8 mouse cellular contexts compared by ENCODE assay signal in genomic region chr1:195130953-195131674, GRCm38 (mm10). TPM values are rescaled to one million over a fixed set of nuclear protein-coding genes. Genes with fewer than 3 reads are reported as not detected.
A peak's percentile ranks its signal among the peaks of the same experiment; 100 is the strongest.
DNase-seq lines count a peak whose midpoint lies in the region; ATAC-seq and TF ChIP-seq lines count a peak whose summit lies in the region.

Cr1l (minus strand) TSS chr1:195131586.

- H3K27me3 ChIP-seq in C2C12 (ENCODE audit: control insufficient read depth, insufficient read depth, insufficient read length) (no peaks in the 10 kb centered on the region), myocyte (ENCODE audit: control insufficient read depth, insufficient read depth, insufficient read length) (no peaks in the 10 kb centered on the region)
- no peaks in the 10 kb centered on the region for H3K27me3 ChIP-seq in erythroblast, embryonic 14.5 days (ENCODE audit: control insufficient read depth)
- no peaks in the 10 kb centered on the region for H3K27me3 ChIP-seq in heart, embryonic 11.5 days (ENCODE audit: control insufficient read depth, insufficient read depth, low read length)
- no peaks in the 10 kb centered on the region for H3K27me3 ChIP-seq in kidney, embryonic 16.5 days (ENCODE audit: insufficient read depth, low read length)
- no peaks in the 10 kb centered on the region for H3K27me3 ChIP-seq in liver, adult 2 months (ENCODE audit: control insufficient read depth, insufficient read depth, low read length)
- no peaks in the 10 kb centered on the region for H3K27me3 ChIP-seq in splenic B cell, adult 2 months (ENCODE audit: control insufficient read depth, insufficient read depth, low read length, poor library complexity, severe bottlenecking)

- H3K79me2 ChIP-seq in C2C12 (ENCODE audit: control insufficient read depth, insufficient read depth) (peaks cover 13% of the 10 kb centered on the region), myocyte (ENCODE audit: control insufficient read depth, insufficient read depth) (peaks cover 24% of the 10 kb centered on the region)
- H3K79me2 ChIP-seq in liver, adult 2 months (ENCODE audit: control insufficient read depth, insufficient read depth, low read length), result no peaks in the 10 kb centered on the region

- peak within 1 kb of the TSS; percentile 98 for H3K9ac ChIP-seq in heart, embryonic 11.5 days (ENCODE audit: low read depth, low read length)
- H3K9ac ChIP-seq in kidney, embryonic 16.5 days (replicated peaks; ENCODE audit: low read length), result peak within 1 kb of the TSS; percentile 94
- peak within 1 kb of the TSS; percentile 86 for H3K9ac ChIP-seq in liver, adult 2 months (ENCODE audit: low read depth, low read length)

- peaks cover 42% of the 10 kb centered on the region for H3K4me1 ChIP-seq in erythroblast, embryonic 14.5 days (ENCODE audit: control insufficient read depth)
- H3K4me1 ChIP-seq in heart, embryonic 11.5 days (ENCODE audit: control insufficient read depth, insufficient read depth, low read length), result 0 out of 2 replicates have a peak, but pooled peaks cover 3% of the 10 kb centered on the region
- H3K4me1 ChIP-seq in kidney, embryonic 16.5 days (ENCODE audit: insufficient read depth, low read length), result peaks cover 3% of the 10 kb centered on the region; the same call in 1 of the 2 replicates
- H3K4me1 ChIP-seq in liver, adult 2 months (ENCODE audit: control insufficient read depth, insufficient read depth, low read length), result peaks cover 1% of the 10 kb centered on the region; the same call in 1 of the 2 replicates

- H3K79me3 ChIP-seq in C2C12 (ENCODE audit: low read depth), result peaks cover 2% of the 10 kb centered on the region

- WGBS in heart, embryonic 11.5 days (ENCODE audit: insufficient replicate concordance), result under 1% methylated on average over 31 of the region's 31 CpGs
- WGBS in kidney, embryonic 16.5 days, result under 1% methylated on average over 30 of the region's 31 CpGs
- 0% methylated on average over 31 of the region's 31 CpGs for WGBS in liver, adult 2 months

- no peaks in the 10 kb centered on the region for H3K9me3 ChIP-seq in erythroblast, embryonic 14.5 days (ENCODE audit: control insufficient read depth, low read length)
- H3K9me3 ChIP-seq in heart, embryonic 11.5 days (replicated peaks; ENCODE audit: control insufficient read depth, low read length), result no peaks in the 10 kb centered on the region
- no peaks in the 10 kb centered on the region for H3K9me3 ChIP-seq in kidney, embryonic 16.5 days (ENCODE audit: low read length)

- DNase-seq in brain, embryonic 14.5 days (ENCODE audit: low read depth), result peak; percentile 97
- DNase-seq in liver, adult 2 months (ENCODE audit: extremely low read depth, low read depth, low spot score), result peak; percentile 86
- DNase-seq in splenic B cell, adult 2 months (ENCODE audit: low read depth, low spot score), result peak; percentile 88

- H3ac ChIP-seq in C2C12 (ENCODE audit: control insufficient read depth, insufficient read length, low read depth) (peak within 1 kb of the TSS; percentile 84), myocyte (ENCODE audit: control insufficient read depth, insufficient read length) (peak within 1 kb of the TSS; percentile 66)

- ATAC-seq in heart, embryonic 11.5 days (replicated peaks; ENCODE audit: insufficient number of reproducible peaks, low FRiP score, low TSS enrichment), result peak; percentile 97
- peak; percentile 100 for ATAC-seq in kidney, embryonic 16.5 days (ENCODE audit: low FRiP score, low TSS enrichment)

- TF ChIP-seq POLR2A in brain, embryonic 14.5 days (IDR thresholded peaks at IDR 0.05; ENCODE audit: borderline replicate concordance, extremely low read depth, insufficient read depth, insufficient read length, poor library complexity, severe bottlenecking), result peak; percentile 67; the same call in 1 of the 2 replicates
- peak; percentile 63; the same call in 1 of the 2 replicates for TF ChIP-seq POLR2A in liver, adult 2 months (IDR thresholded peaks at IDR 0.05; ENCODE audit: extremely low read depth, insufficient read depth, low read length)
- peak; percentile 75 for TF ChIP-seq POLR2A in myocyte (IDR thresholded peaks at IDR 0.05; ENCODE audit: insufficient read length, low read depth)

- H3K4me3 ChIP-seq in C2C12 (ENCODE audit: insufficient read depth, poor library complexity, severe bottlenecking), result peak within 1 kb of the TSS; percentile 54
- H3K4me3 ChIP-seq in erythroblast, embryonic 14.5 days (replicated peaks), result peak within 1 kb of the TSS; percentile 99
- H3K4me3 ChIP-seq in heart, embryonic 11.5 days (ENCODE audit: low read depth, low read length), result peak within 1 kb of the TSS; percentile 74
- peak within 1 kb of the TSS; percentile 71 for H3K4me3 ChIP-seq in kidney, embryonic 16.5 days (ENCODE audit: low read length)
- peak within 1 kb of the TSS; percentile 75 for H3K4me3 ChIP-seq in liver, adult 2 months (ENCODE audit: insufficient read depth, low read depth, low read length)
- peak within 1 kb of the TSS; percentile 77 for H3K4me3 ChIP-seq in myocyte

- H3K27ac ChIP-seq in heart, embryonic 11.5 days (ENCODE audit: low read depth, low read length), result peak within 1 kb of the TSS; percentile 99
- peak within 1 kb of the TSS; percentile 99 for H3K27ac ChIP-seq in kidney, embryonic 16.5 days (ENCODE audit: low read length)
- peak within 1 kb of the TSS; percentile 97 for H3K27ac ChIP-seq in liver, adult 2 months (replicated peaks; ENCODE audit: insufficient read depth, low read depth, low read length)

- H3K36me3 ChIP-seq in C2C12 (ENCODE audit: control insufficient read depth, insufficient read depth), result peaks cover 32% of the 10 kb centered on the region
- peaks cover 38% of the 10 kb centered on the region for H3K36me3 ChIP-seq in erythroblast, embryonic 14.5 days (ENCODE audit: control insufficient read depth)
- H3K36me3 ChIP-seq in heart, embryonic 11.5 days (ENCODE audit: control insufficient read depth, insufficient read depth, low read length), result peaks cover 3% of the 10 kb centered on the region
- H3K36me3 ChIP-seq in kidney, embryonic 16.5 days (ENCODE audit: insufficient read depth, low read length), result peaks cover 10% of the 10 kb centered on the region; the same call in 1 of the 2 replicates
- peaks cover 21% of the 10 kb centered on the region for H3K36me3 ChIP-seq in liver, adult 2 months (ENCODE audit: control insufficient read depth, insufficient read depth, low read length)
- H3K36me3 ChIP-seq in myocyte (ENCODE audit: control insufficient read depth, insufficient read depth), result peaks cover 35% of the 10 kb centered on the region
- H3K36me3 ChIP-seq in splenic B cell, adult 2 months (ENCODE audit: control insufficient read depth, insufficient read depth, low read length, poor library complexity, severe bottlenecking), result peaks cover 14% of the 10 kb centered on the region

- peak within 1 kb of the TSS; percentile 79 for H3K4me2 ChIP-seq in heart, embryonic 11.5 days
- peak within 1 kb of the TSS; percentile 79 for H3K4me2 ChIP-seq in kidney, embryonic 16.5 days (replicated peaks; ENCODE audit: low read depth, low read length)
- peak within 1 kb of the TSS; percentile 78 for H3K4me2 ChIP-seq in myocyte (ENCODE audit: low read depth)

- peak; percentile 79 for TF ChIP-seq CTCF in C2C12 (IDR thresholded peaks at IDR 0.05; ENCODE audit: control insufficient read depth, insufficient read depth, insufficient read length)
- peak; percentile 65 for TF ChIP-seq CTCF in brain, embryonic 14.5 days (IDR thresholded peaks at IDR 0.05; ENCODE audit: borderline replicate concordance, extremely low read depth, insufficient read depth, insufficient read length)
- peak; percentile 79 for TF ChIP-seq CTCF in liver, adult 2 months (IDR thresholded peaks at IDR 0.05; ENCODE audit: low read depth, low read length)

TF ChIP-seq in C2C12, 6 proteins besides CTCF, POLR2A, EP300 and RAD21:
- TF ChIP-seq CEBPB (IDR thresholded peaks at IDR 0.05; ENCODE audit: low read depth), result no peak
- TF ChIP-seq MYOD1 (IDR thresholded peaks at IDR 0.05; ENCODE audit: control insufficient read depth, insufficient read length, low read depth), result peak; percentile 6
- peak; percentile 45 for TF ChIP-seq MAX (IDR thresholded peaks at IDR 0.05)
TF ChIP-seq in C2C12: peak in this region for 2.

TF ChIP-seq in myocyte, 11 proteins besides CTCF, POLR2A, EP300 and RAD21:
- TF ChIP-seq MAX (IDR thresholded peaks at IDR 0.05; ENCODE audit: low read depth) (no peak), MYOG (IDR thresholded peaks at IDR 0.05; ENCODE audit: control insufficient read depth in 1 of 3, insufficient read depth in 1 of 3, insufficient read length in 2 of 3, low read depth in 2 of 3) (peak in 1 of 3 experiments; percentile 43), SRF (IDR thresholded peaks at IDR 0.05; ENCODE audit: control insufficient read depth, insufficient read length, low read depth) (peak; percentile 19), MYOD1 (IDR thresholded peaks at IDR 0.05; ENCODE audit: control insufficient read depth in 1 of 3, insufficient read length in 2 of 3, low read depth in 2 of 3) (peak in 2 of 3 experiments; percentile 30 to 36), POLR2AphosphoS2 (IDR thresholded peaks at IDR 0.05; ENCODE audit: insufficient read length, low read depth) (peak; percentile 83)
TF ChIP-seq in myocyte: peak in this region for 4.

RNA-seq across cellular contexts. Expression of gene Cr1l, which starts in this region (rescaled TPM):
- 31.3 TPM for polyA plus RNA-seq in C2C12 (2012; fragmentation: generic; extraction: Trizol)
- 25.7 and 28.6 TPM in 2 replicates for polyA plus RNA-seq in brain, embryonic 14.5 days (2012; rRNA removed)
- polyA plus RNA-seq in erythroblast, embryonic 14.5 days (2012), result 0.61 and 0.83 TPM in 2 replicates
- polyA plus RNA-seq in heart, embryonic 11.5 days (2014; fragmentation: Nextera tagmentation; extraction: Ambion mirVana), result 57.1 and 63.6 TPM in 2 replicates
- polyA plus RNA-seq in kidney, embryonic 16.5 days (2015; fragmentation: Nextera tagmentation; extraction: Ambion mirVana), result 75.7 and 82.5 TPM in 2 replicates
- 98.5 and 116 TPM in 2 replicates for total RNA-seq in liver, adult 2 months (2014; rRNA removed)
- polyA plus RNA-seq in liver, adult 2 months (2012; rRNA removed), result 52.0 and 64.6 TPM in 2 replicates
- 60.2 TPM for polyA plus RNA-seq in myocyte (2012; fragmentation: generic; extraction: Trizol)

Comparison
In these comparisons a context has a peak if more than half of its experiments do, and no peak if none do; other contexts are left out.
1. Peak in every context shown above with its lines: DNase-seq, ATAC-seq, H3K4me3 ChIP-seq and H3K27ac ChIP-seq.
2. RNA of gene Cr1l (polyA plus RNA-seq): 75.7 to 82.5 TPM in kidney, embryonic 16.5 days, 52.0 to 64.6 TPM in liver, adult 2 months, 60.2 TPM in myocyte (single experiment), 57.1 to 63.6 TPM in heart, embryonic 11.5 days, 31.3 TPM in C2C12 (single experiment) and 25.7 to 28.6 TPM in brain, embryonic 14.5 days; 0.61 to 0.83 TPM in erythroblast, embryonic 14.5 days; every median in the first group is over 10 times any median in the second.